Mouse (Mus musculus) brain, embryonic 14.5 days (tissue): ENCODE data around the gene Shld2.

Source experiments
- CTCF ChIP-seq: fragments of 200-500 bp; IDR thresholded peaks from 2 replicates; pipeline ENCODE4 v1.5.1; 2012; ENCODE audit warnings: inconsistent platforms, mild to moderate bottlenecking, moderate library complexity, borderline replicate concordance; ENCODE audit not compliant: insufficient read depth, insufficient read length; ENCODE audit errors: extremely low read depth
- POLR2A ChIP-seq: fragments of 200-500 bp; IDR thresholded peaks from 2 replicates; pipeline ENCODE4 v1.6.1; 2012; ENCODE audit warnings: mild to moderate bottlenecking, inconsistent platforms, borderline replicate concordance; ENCODE audit not compliant: poor library complexity, insufficient read depth, insufficient read length, severe bottlenecking; ENCODE audit errors: extremely low read depth

GRCm38 (mm10) chr14:34317431-34317830, 7.1 kb upstream of the Shld2 start:
- no peak for TF ChIP-seq POLR2A
- no peak for TF ChIP-seq CTCF
